Mouse (Mus musculus): ENCODE measurements around the gene Eif4h. TPM values are rescaled to one million over a fixed set of nuclear protein-coding genes. Genes with fewer than 3 reads are reported as not detected.

The Eif4h gene
- 502 and 539 TPM in 2 replicates for polyA plus RNA-seq (2016; fragmentation: Nextera tagmentation; extraction: Ambion mirVana)

DNA sequence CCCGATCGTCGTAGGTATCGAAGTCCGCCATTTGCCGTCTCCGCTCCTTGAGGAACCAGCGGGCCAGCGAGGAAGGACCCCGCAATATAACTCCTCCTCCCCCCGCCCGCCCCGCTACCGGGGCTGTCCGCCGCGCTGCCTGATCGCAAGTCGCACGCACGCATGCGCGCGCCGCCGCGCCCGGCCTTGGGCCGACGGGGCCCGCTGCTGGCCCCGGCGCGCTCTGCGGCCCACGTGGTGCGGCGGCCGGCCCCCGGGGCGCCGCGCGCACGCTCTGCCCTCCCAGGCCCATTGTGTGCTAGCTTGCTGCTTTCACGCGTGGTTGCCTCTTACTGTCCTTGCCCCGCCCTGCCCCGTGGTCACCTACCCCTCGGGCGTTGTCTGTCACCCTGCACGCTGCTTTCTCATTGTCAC lies at the start of gene Eif4h:
TSS of gene Eif4h (minus strand) at position 222 of the 414 bp plus-strand sequence.
- under 1% methylated on average over 52 of the region's 52 CpGs for WGBS
- peak; percentile 96 for DNase-seq (ENCODE audit: low spot score)

GRCm38 (mm10) chr5:134688718-134689284 lies 49.5 kb upstream of the Eif4h start:
- peaks cover 26% of the 10 kb centered on the region for H3K4me1 ChIP-seq (replicated peaks)
- DNase-seq (ENCODE audit: low spot score), result peak; percentile 100
- no peaks in the 10 kb centered on the region for H3K9me3 ChIP-seq
- peaks cover 14% of the 10 kb centered on the region; the same call in 1 of the 2 replicates for H3K27me3 ChIP-seq (ENCODE audit: insufficient read depth, poor library complexity, severe bottlenecking)
- peaks cover 28% of the 10 kb centered on the region for H3K36me3 ChIP-seq
- H3K4me3 ChIP-seq, result peak overlapping the region; percentile 88
- peak overlapping the region; percentile 91 for H3K27ac ChIP-seq
- 0% methylated on average over 38 of the region's 38 CpGs for WGBS

More for the DNA sequence above, at the start of gene Eif4h:
- H3K27me3 ChIP-seq (ENCODE audit: insufficient read depth, poor library complexity, severe bottlenecking), result no peaks in the 10 kb centered on the region
- peak within 1 kb of the TSS; percentile 85 for H3K4me3 ChIP-seq
- peak within 1 kb of the TSS; percentile 98 for H3K27ac ChIP-seq
- no peaks in the 10 kb centered on the region for H3K9me3 ChIP-seq
- H3K36me3 ChIP-seq, result peaks cover 34% of the 10 kb centered on the region
- peaks cover 18% of the 10 kb centered on the region for H3K4me1 ChIP-seq (replicated peaks)

GRCm38 (mm10) chr5:134688086-134688717 lies 48.9 kb upstream of the Eif4h start, which contains the start of gene Limk1:
Gene Limk1, minus strand, starts transcription at chr5:134688598.
- Histone ChIP-seq H3K36me3 (peaks cover 32% of the 10 kb centered on the region), H3K4me3 (peak within 1 kb of the TSS; percentile 88), H3K27me3 (ENCODE audit: insufficient read depth, poor library complexity, severe bottlenecking) (peaks cover 14% of the 10 kb centered on the region; the same call in 1 of the 2 replicates), H3K9me3 (no peaks in the 10 kb centered on the region), H3K27ac (peak within 1 kb of the TSS; percentile 91), H3K4me1 (replicated peaks) (peaks cover 26% of the 10 kb centered on the region)
- DNase-seq (ENCODE audit: low spot score), result no peak
- under 1% methylated on average over 69 of the region's 69 CpGs for WGBS

GRCm38 (mm10) chr5:134687187-134687586 lies 47.9 kb upstream of the Eif4h start:
- DNase-seq (ENCODE audit: low spot score), result no peak
- Histone ChIP-seq H3K27ac (peak overlapping the region; percentile 91; the same call in 1 of the 2 replicates), H3K4me1 (replicated peaks) (peaks cover 26% of the 10 kb centered on the region), H3K4me3 (peak overlapping the region; percentile 88), H3K9me3 (no peaks in the 10 kb centered on the region), H3K27me3 (ENCODE audit: insufficient read depth, poor library complexity, severe bottlenecking) (peaks cover 14% of the 10 kb centered on the region; the same call in 1 of the 2 replicates), H3K36me3 (peaks cover 42% of the 10 kb centered on the region)
- WGBS, result 81% methylated on average over 1 of the region's 1 CpGs

DNA sequence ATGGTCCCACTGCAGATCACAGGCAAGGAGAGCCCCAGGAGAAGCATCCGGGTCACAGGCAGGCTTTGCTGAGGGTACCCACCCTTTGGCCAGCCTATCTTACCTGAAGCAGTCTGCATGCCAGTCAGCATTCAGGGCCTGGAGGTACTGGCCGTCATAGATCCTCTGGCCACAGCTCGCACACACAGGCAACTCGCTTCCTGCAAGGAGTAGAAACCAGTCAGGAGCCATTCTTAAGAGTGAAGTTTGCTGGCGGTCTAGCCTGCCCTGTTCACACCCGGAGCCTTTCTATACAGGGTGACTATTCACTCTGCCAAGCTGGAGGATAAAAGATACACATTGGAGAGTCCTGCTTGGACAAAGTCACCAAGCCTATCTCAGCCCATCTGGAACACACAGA lies 47.3 kb upstream of the Eif4h start:
- H3K4me1 ChIP-seq (replicated peaks), result peaks cover 26% of the 10 kb centered on the region
- no peak overlapping the region for H3K27ac ChIP-seq
- no peaks in the 10 kb centered on the region for H3K9me3 ChIP-seq
- no peak overlapping the region for H3K4me3 ChIP-seq
- peaks cover 45% of the 10 kb centered on the region for H3K36me3 ChIP-seq
- DNase-seq (ENCODE audit: low spot score), result no peak
- peaks cover 14% of the 10 kb centered on the region; the same call in 1 of the 2 replicates for H3K27me3 ChIP-seq (ENCODE audit: insufficient read depth, poor library complexity, severe bottlenecking)
- 87% methylated on average over 6 of the region's 6 CpGs for WGBS

GRCm38 (mm10) chr5:134684398-134684797 lies 45.1 kb upstream of the Eif4h start:
- H3K27ac ChIP-seq, result no peak overlapping the region
- WGBS, result 78% methylated on average over 2 of the region's 2 CpGs
- no peak overlapping the region for H3K4me3 ChIP-seq
- no peaks in the 10 kb centered on the region for H3K9me3 ChIP-seq
- peaks cover 14% of the 10 kb centered on the region; the same call in 1 of the 2 replicates for H3K27me3 ChIP-seq (ENCODE audit: insufficient read depth, poor library complexity, severe bottlenecking)
- H3K4me1 ChIP-seq (replicated peaks), result peaks cover 28% of the 10 kb centered on the region
- H3K36me3 ChIP-seq, result peaks cover 55% of the 10 kb centered on the region
- no peak for DNase-seq (ENCODE audit: low spot score)

DNA sequence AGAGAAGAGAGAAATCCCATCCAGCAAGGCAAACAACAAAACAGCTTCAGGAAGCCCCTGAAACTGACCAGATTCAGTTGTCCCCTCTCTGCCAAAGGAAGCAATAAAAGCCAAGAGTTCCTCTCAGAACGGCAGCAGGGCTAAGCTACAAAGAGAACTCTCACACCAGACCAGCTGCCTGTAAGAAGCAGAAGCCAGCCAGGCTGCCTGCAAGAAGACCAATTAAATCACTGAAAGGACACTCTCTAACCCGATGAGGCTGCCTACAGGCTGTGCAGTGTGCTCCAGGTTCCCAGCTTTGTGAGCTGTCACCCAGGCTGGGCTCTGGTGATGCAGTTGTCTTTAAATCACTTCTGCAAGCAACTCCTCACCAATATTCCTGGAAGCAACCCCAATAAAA lies 44.5 kb upstream of the Eif4h start:
- Histone ChIP-seq H3K27ac (no peak overlapping the region), H3K4me1 (replicated peaks) (peaks cover 29% of the 10 kb centered on the region), H3K9me3 (no peaks in the 10 kb centered on the region), H3K4me3 (no peak overlapping the region), H3K36me3 (peaks cover 55% of the 10 kb centered on the region), H3K27me3 (ENCODE audit: insufficient read depth, poor library complexity, severe bottlenecking) (peaks cover 14% of the 10 kb centered on the region; the same call in 1 of the 2 replicates)
- 76% methylated on average over 2 of the region's 2 CpGs for WGBS
- no peak for DNase-seq (ENCODE audit: low spot score)

DNA sequence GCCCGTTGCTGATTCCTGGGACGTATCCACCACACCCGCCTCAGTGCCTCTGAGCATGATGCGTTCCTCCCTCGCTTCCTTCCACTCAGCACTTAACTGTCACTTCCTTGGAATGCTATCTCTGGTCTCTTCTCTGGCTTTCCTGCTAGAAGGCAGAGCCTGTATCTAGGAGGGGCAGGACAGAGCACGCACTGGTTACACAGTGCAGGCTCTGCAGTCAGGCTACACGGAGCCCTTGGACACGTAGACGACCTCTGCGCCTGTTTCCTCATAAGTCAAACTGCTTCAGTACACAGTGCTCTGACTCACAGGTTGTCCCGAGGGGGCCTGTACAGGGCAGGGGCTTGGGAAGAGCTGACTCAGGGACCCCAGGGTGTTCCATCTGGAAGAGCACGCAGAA lies 40.9 kb upstream of the Eif4h start:
- Histone ChIP-seq H3K27me3 (ENCODE audit: insufficient read depth, poor library complexity, severe bottlenecking) (no peaks in the 10 kb centered on the region), H3K9me3 (no peaks in the 10 kb centered on the region), H3K27ac (peak overlapping the region; percentile 42), H3K4me1 (replicated peaks) (peaks cover 46% of the 10 kb centered on the region), H3K36me3 (peaks cover 51% of the 10 kb centered on the region), H3K4me3 (no peak overlapping the region)
- WGBS, result 92% methylated on average over 12 of the region's 12 CpGs
- no peak for DNase-seq (ENCODE audit: low spot score)

GRCm38 (mm10) chr5:134678827-134679546 lies 39.7 kb upstream of the Eif4h start:
- H3K4me3 ChIP-seq, result no peak overlapping the region
- no peak for DNase-seq (ENCODE audit: low spot score)
- H3K4me1 ChIP-seq (replicated peaks), result peaks cover 54% of the 10 kb centered on the region
- H3K27me3 ChIP-seq (ENCODE audit: insufficient read depth, poor library complexity, severe bottlenecking), result no peaks in the 10 kb centered on the region
- peaks cover 39% of the 10 kb centered on the region for H3K36me3 ChIP-seq
- WGBS, result 74% methylated on average over 8 of the region's 8 CpGs
- H3K9me3 ChIP-seq, result no peaks in the 10 kb centered on the region
- H3K27ac ChIP-seq, result peak overlapping the region; percentile 66

DNA sequence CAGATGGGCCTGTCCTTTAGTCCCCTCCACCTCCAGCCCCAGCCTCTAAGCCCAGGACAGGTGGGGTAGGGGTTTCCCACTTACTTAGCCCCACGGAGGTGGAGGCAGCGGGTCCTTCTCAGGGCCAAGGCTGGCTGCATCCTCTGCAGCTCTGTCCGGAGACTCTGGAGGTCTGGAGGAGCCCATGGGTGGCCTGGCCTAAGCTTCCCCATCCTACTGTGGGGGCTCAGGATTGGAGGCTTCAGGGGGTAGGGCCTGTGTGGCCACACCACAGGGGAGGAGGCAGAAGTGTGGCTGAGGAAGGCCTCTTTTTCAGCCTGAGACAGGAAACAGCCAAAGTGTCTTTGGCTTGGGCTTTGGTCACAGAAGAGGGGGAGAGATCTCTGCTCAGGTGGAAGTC lies 38.7 kb upstream of the Eif4h start:
- peaks cover 54% of the 10 kb centered on the region for H3K4me1 ChIP-seq (replicated peaks)
- H3K9me3 ChIP-seq, result no peaks in the 10 kb centered on the region
- peak overlapping the region; percentile 92 for H3K27ac ChIP-seq
- 81% methylated on average over 3 of the region's 3 CpGs for WGBS
- H3K4me3 ChIP-seq, result no peak overlapping the region
- H3K36me3 ChIP-seq, result peaks cover 32% of the 10 kb centered on the region
- no peak for DNase-seq (ENCODE audit: low spot score)
- no peaks in the 10 kb centered on the region for H3K27me3 ChIP-seq (ENCODE audit: insufficient read depth, poor library complexity, severe bottlenecking)

- H3K9me3 ChIP-seq, result no peaks in the 10 kb centered on the region
- H3K36me3 ChIP-seq, result peaks cover 32% of the 10 kb centered on the region
- no peaks in the 10 kb centered on the region for H3K27me3 ChIP-seq (ENCODE audit: insufficient read depth, poor library complexity, severe bottlenecking)
- DNase-seq (ENCODE audit: low spot score), result no peak
- no peak overlapping the region for H3K4me3 ChIP-seq
- peaks cover 55% of the 10 kb centered on the region for H3K4me1 ChIP-seq (replicated peaks)
- WGBS, result 76% methylated on average over 5 of the region's 5 CpGs
- H3K27ac ChIP-seq, result peak overlapping the region; percentile 92
These were observed 38.2 kb upstream of the Eif4h start for GRCm38 (mm10) chr5:134677491-134677890.

DNA sequence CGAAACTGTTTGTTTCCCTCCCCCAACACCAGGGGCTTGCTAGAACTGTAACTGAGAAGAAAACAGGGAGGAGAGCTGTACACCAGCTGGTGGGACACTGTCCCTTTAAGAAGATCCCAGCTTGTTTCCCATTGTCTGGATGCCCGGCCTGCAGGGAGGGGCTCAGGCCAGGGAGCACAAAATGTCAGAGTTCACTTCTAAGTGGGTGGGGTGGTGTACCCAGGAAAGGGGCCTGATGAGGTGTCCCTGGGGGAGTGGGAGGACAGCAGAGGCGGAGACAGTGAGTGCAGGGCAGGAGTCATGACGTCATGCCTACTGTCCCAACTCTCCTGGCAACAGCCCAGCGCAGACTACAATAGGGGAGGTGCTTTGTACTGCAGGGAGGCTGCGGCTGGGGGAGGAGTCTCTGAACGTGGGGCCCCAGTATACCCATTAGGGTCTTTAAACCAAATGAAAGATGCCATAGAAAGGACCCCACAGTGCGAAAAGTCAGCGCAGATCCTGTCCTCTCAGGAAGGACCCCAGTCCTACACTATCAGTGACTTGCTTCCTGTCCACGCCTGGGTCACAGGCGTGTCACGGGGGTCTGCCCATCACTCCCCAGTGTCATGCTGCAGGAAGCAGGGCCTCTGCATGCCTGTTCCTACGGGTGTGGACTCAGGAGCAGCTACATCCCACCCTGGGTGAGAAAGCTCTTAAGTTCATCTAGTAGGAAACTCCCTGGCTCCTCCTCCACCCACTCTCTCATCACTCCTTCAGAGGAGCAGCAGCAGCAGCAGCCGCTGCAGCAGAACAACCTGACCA lies 36.9 kb upstream of the Eif4h start:
- 2% methylated on average over 14 of the region's 14 CpGs for WGBS

More for the DNA sequence above, 36.9 kb upstream of the Eif4h start:
- Histone ChIP-seq H3K4me1 (replicated peaks) (peaks cover 69% of the 10 kb centered on the region), H3K36me3 (peaks cover 40% of the 10 kb centered on the region), H3K27me3 (ENCODE audit: insufficient read depth, poor library complexity, severe bottlenecking) (no peaks in the 10 kb centered on the region), H3K9me3 (no peaks in the 10 kb centered on the region), H3K4me3 (peak overlapping the region; percentile 46), H3K27ac (peak overlapping the region; percentile 92)
- DNase-seq (ENCODE audit: low spot score), result peak; percentile 88
